Mouse (Mus musculus) heart, postnatal 36 days (tissue): ENCODE results near the gene Cd40lg. TPM values are rescaled to one million over a fixed set of nuclear protein-coding genes. Genes with fewer than 3 reads are reported as not detected.
A peak's percentile ranks its signal among the peaks of the same experiment; 100 is the strongest.

Experiments
- DNase-seq, 2 experiments: peaks; one replicate each; pipeline ENCODE4 v3.0.0; 2021 to 2022
- intact Hi-C: fragments of 180-260 bp; cut with DNase I; formaldehyde crosslinking; loops from one replicate; pipeline ENCODE4 v1.15.1; 2025
- total RNA-seq, 2 experiments: library from RNA; stranded (reverse); gene quantifications; 2 replicates each; pipeline ENCODE4 v1.2.3; 2021

Cd40lg gene
- not detected for total RNA-seq

DNA sequence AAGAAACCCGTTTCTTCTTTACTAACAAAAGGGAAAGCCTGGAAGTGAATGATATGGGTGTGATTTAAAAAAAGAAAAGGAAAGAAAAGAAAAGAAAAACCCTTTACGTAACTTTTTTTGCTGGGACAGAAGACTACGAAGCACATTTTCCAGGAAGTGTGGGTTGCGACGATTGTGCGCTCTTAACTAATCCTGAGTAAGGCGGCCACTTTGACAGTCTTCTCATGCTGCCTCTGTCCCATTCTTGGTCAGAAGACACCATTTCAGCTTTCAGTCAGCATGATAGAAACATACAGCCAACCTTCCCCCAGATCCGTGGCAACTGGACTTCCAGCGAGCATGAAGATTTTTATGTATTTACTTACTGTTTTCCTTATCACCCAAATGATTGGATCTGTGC is at the start of gene Cd40lg:
TSS of gene Cd40lg (plus strand) at position 268 of the 400 bp plus-strand sequence.
- no peak for DNase-seq
- intact Hi-C loops = no loop called here

DNA sequence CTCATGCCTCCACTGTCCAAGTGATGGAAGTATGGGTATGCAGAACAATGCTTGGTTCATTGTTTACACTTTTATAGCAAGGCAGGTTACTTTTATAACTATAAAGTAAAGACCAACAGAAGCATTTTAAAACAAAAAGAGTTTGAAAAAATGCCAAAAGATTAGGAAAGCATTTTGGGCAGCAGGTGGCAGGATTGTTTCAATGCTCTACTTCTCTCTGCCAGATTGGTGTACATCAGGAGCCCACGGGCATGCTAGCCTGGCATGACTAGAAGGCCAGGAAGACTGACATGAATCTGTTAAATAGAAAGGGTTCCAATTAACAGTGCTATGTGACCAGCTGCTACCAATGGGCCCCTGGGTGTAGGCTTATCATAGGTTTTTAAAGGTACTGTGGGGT is 45.4 kb upstream of the Cd40lg start:
- intact Hi-C loops = no loop called here
- DNase-seq = no peak

DNA sequence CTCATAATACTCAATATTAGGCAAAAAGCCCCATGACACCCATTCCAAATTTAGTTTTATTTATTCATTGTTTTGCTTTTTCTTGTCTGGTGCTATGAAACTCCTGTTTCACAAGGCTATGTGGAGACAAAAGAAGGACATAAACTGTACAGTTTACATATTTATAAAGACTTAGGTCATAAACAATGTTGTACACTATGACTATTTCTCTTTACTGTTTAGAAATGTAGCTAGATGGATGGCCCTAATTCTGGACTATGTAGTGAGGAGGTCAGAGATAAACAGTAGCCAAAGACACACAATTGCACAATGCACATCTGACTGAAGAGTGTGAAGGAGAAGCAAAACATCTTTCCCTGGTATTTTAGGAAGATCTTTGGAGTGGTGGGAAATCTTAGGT is 40.7 kb upstream of the Cd40lg start:
- intact Hi-C loops = no loop called here
- no peak for DNase-seq

DNA sequence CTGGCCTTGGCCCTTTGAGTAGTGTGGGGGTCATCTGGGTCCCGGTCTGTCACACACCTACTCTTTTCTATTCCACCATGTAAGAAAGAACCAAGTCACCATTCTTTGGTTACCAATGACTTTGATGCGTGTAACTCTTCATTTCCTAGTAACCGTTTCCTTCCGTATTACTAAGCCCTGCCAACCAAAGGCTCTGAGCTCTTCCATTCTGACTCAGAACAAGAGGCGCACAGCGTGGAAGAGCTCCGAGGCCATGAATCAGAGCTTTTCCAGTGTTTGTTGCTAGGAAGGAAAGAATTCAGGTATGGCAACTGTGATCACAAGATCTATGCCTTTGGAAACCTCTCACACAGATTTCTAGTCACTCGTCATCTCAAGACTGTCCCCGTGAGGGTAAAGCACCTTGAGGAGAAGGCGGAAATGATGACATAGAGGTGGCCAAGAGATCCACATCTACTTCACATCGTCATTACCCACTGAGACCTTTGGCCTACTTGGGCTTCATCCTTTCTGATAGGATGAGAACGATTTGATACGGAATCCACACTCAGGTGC is 34.6 kb upstream of the Cd40lg start:
- DNase-seq = no peak
- intact Hi-C loops = no loop called here

DNA sequence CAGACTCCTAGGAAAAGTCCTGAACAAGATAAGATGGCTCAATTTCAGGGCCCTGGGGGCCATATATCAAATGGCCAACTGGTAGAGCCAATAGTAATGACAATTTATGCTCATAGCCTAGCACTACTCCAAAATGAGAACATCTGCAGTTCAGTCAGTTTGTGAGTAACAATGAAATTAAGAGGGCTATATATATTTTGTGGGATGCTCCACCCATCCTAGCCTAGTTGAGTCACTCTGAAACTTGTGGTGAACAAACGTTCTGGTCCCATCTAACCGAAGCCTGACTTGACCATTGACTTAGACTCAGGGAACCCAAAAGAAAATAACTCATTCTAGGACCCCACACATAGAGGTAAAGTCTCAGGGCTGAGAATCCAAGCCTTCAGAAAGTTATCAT is 29.5 kb upstream of the Cd40lg start:
- no peak for DNase-seq
- intact Hi-C loops = no loop called here

DNA sequence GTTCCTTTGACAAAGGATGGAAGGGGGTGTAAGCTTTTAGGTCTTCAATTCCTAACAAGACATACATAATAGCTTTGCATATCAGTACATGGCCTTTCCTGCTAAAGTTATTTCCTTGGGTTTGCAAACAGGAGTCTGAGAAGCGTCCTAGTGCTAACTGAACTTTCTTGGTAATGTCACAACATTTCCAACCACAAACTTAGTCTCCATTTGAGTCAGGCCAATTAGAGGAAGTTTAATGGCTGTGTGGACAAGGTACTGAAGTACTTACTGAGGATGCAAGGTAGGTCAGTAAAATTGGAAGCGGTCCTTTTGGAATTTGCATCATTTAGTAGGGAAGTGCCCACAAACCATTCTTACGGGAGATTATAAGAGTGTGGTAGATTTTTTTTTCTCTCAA is 28.6 kb upstream of the Cd40lg start:
- intact Hi-C loops = no loop called here
- DNase-seq = no peak

DNA sequence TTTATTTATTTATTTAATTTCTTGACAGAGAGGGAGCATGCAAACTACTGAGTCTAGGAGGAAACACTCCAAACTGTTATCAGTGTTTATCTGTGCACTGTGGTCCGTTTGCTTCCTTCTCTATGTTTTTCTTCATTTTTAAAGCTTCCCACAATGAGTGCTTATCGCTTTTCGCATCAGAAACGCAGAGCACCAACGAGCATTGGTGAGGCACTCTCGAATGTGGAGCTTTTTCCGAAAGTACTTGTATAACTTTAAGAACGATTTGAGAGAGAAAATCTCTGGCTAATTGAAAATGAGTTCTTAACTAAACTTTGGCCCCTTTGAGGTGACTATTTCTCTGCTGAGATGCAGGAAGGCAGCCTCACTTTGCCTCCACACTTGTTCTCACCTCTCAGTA is 24.6 kb upstream of the Cd40lg start:
- no peak for DNase-seq
- intact Hi-C loops = no loop called here

DNA sequence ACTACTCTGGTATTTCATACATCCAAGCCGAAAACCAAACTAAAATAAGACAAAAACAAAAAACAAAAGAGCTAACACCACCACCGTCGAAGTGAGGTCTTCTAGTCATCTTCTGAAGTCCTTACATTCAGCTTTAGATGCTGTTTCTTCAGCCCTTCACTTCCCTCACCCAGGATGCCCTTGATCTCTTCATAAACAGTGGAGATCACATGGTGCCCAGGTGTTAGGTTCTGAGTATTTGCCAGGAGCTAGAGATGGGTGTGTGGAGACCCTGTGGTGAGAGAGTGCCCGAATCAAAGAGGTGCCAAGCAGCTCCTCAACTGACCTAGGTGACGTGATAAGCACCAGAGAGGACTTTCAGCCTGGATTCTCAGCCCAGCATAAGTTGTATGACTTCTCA is 22.6 kb upstream of the Cd40lg start:
- intact Hi-C loops = no loop called here
- no peak for DNase-seq

DNA sequence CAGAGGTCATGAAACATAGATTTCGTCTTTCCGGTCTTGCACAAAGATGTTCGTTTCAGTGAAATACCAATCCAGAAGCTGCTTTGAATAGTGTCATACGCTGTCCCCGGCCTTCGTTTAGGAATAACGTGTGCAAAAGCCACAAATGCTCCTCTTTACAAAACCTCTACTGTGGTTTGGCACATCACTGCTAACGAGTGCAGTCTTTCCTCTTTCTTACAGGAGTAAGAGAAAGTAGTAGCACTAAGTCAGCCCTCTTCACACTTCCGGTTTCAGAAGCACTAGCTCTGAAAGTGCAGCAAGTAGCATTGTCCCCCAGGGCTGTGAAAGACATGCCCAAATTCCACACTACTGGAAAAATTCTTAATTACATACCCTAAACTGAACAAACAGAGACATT is 15.6 kb upstream of the Cd40lg start:
- intact Hi-C loops = no loop called here
- no peak for DNase-seq

DNA sequence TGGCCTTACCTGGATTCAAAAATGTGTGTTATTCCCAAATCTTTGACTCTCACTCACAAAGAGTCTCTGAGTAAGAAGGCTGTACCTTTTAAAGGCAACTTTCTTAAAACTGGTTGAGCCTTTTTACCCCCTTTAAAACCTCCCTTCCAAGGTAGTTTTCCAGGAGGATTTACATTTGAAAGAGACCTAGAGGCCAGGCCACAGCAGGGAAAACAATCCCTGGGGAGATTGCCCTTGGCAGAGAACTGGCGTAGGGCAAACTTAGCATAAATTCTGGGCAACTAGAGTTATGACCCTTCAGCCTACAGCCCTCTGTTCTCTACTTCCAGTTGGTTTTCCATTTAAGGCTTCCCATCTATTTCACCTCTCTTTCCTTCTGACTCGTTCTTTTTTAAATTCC is 13.9 kb upstream of the Cd40lg start:
- DNase-seq = no peak
- intact Hi-C loops = no loop called here

DNA sequence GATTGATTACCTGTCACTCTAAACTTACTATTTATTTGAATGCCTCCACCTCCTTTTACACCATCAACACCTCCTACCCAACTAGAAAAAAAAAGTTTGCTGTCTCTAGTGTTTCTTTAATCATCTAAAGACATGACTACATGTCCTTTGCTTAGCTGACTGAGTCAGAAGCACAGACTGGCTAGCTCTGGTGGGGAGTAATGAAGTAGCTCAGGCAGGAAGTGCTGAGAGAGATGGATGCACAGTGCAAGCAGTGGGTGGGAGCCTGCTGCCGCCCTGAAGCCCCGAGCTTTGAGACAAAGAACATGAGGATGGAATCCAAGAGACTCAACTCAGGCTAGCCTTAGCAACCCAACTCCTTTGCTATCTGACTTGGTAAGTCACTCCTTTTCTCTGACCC is 11.5 kb upstream of the Cd40lg start:
- intact Hi-C loops = no loop called here
- no peak for DNase-seq

DNA sequence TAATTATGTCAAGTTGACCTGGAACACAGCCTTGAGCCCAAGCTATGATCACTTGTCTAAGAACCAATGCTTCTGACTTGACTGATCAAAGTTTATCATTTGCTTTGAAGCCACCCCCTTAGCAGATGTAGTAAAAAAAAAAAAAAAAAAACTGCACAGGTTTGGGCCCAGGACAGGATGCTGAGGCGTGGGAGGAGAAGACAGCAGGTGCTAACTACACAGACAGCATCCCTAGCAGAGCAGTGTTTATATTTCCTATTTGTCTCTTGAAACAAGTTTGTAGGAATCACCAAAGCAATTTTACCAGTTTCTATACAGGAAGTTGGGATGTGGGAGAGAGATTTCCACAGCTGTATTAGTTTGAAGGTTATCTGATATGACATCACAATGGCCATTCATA is 1.4 kb upstream of the Cd40lg start:
- intact Hi-C loops = no loop called here
- DNase-seq = no peak

DNA sequence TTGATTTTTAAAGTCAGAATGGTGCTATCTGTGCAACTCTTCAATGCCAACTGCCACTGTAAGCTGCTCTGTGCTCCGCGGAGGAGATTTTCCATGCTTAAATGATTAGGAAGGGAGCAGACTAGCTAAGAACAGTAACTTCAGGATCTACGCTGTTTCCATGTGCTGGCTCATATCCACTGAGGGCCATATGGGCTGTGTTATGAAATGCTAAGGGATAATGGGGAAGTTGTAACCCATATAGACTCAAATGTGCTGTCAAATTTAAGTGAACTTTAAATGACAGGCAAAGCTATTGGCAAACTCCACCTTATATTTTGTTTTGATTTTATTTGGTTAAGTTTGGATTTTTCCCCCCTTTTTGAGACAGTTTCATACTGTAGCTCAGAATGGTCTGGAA is 919 bp downstream of the Cd40lg start:
- no peak for DNase-seq
- intact Hi-C loops = no loop called here

DNA sequence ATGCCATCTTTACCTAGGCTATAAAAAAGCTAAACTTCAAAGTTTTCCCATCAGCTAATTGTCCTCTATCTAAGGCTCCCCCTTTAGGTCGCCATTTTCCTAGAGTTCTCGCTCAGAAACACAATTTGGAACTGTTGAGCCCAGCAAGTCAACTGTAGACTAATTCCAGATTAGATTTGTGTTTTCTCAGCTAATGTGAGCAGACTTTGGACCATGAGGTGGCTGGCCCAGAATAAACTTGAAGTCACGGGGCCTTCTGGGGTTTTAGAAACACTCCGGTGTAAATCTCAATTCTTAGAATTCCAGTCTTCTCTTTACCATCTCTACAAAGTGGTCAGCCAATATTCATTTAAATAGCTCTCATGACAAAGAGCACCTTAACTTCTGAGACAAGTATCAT is 3.6 kb downstream of the Cd40lg start:
- no peak for DNase-seq
- intact Hi-C loops = no loop called here

DNA sequence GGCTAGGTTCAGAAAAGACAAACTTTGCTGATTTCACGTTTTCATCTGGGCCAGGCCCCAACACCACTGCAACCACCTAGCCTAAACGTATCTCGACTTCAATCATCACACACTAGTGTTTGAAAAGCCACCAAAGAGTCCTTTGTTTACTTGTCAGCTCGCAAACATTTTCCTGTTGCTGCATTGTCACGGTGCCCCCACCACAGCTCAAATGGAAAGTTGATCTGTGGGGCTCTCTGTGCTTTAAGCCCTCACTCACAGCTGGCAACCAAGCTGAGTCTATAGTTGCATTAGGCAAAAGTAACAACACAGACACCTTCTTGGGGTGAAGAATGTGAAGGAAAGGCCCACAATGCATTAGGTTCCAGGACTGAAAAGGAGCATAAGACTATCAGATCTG is 4.3 kb downstream of the Cd40lg start:
- DNase-seq = no peak
- intact Hi-C loops = no loop called here

DNA sequence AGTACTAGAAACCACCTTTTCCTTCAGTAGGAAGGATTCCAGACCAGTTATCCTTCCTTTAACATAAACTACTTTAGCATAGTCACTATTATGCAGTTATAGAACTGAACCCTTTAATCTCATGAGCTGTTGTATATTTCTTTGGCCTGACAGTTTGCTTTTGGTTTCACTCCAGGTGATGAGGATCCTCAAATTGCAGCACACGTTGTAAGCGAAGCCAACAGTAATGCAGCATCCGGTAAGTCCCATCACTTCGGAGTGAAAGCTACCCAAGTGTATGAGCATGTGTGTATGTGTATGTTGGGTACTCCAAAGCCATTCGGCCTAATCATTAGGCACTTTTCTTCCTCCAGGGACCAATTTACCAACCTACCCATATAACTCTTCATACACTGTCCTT is 7.6 kb downstream of the Cd40lg start:
- intact Hi-C loops = no loop called here
- DNase-seq = no peak

DNA sequence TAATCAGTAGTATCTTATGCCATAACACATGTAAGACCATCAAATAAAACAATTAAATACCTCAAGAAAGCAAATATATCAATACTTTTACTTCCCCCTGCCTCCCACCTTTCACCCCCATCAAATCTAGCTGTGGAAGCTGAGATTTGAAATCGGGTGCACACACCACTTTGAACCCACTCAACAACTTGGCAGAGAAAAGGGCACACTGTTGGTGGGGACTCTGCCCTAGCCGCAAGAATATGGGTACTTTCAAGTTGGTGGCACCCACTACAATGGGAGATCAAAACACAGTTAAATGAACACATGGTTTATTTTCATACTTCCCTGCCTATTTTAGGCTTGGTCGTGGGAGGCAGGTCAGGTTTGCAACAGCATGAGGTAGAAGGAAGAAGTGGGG is 9.9 kb downstream of the Cd40lg start:
- no peak for DNase-seq
- intact Hi-C loops = no loop called here

DNA sequence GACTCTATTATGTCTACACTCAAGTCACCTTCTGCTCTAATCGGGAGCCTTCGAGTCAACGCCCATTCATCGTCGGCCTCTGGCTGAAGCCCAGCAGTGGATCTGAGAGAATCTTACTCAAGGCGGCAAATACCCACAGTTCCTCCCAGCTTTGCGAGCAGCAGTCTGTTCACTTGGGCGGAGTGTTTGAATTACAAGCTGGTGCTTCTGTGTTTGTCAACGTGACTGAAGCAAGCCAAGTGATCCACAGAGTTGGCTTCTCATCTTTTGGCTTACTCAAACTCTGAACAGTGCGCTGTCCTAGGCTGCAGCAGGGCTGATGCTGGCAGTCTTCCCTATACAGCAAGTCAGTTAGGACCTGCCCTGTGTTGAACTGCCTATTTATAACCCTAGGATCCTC is 11.4 kb downstream of the Cd40lg start:
- peak in 1 of 2 experiments; percentile 5 for DNase-seq
- intact Hi-C loops = no loop called here

DNA sequence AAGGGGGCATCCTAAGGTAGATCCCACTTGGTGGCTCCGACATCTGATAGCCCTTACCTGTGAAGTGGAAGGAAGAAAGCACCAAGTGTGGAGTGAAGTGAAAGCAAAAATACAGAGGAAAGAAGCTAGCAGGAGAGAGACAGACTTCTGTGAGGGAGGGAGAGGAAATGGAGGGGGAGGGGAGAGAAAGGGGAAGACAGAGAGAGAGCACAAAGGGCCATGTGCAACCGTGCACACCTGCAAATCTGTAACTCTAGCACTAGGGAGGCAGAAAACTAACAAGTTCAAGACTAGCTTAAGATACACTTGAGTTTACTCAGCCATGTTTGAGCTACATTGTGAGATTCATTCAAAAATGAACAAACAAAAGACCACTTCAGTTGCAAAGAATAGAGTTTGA is 16.2 kb downstream of the Cd40lg start:
- intact Hi-C loops = no loop called here

DNA sequence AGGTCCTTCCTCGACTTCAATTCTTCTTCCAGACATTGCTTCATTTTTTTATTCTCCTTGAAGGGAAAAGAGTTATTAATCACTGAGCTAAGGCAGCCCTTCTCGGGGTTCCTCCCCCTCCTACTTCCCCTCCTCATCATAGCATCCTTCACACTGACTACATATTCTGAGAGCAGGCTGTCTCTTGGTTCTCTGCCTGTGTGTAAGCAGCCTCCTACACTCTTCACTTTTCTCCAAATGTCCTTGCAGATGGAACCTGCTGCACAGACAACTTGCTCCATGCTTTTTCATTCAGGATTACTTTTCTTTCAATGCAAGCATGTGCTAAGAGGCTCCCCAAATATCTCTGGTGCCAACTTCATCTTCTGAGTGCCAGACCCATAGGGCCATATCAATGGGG is 21.7 kb downstream of the Cd40lg start:
- DNase-seq = no peak
- intact Hi-C loops = no loop called here

More for the DNA sequence above, 16.2 kb downstream of the Cd40lg start:
- DNase-seq = no peak

DNA sequence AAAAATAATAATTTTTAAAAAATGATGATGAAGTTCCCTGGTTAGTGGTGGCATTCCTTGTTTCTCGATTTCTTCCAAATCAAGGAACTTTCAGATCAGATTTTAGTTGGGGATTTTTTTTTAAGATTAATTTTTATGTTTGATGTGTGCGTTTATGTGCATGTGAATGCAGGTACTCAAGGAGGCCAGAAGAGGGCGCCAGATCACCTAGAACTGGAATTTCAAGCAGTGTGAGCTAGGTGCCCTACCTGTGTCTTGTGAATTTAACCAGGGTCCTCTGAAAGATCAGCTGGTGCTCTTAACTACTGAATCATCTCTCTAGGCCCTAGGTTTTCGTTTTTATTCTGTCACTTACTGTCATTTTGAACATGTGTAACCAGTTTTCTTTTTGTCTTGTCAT is 24.0 kb downstream of the Cd40lg start:
- intact Hi-C loops = loop anchor here (5.0 kb wide), 1 partner anchor 151 kb away; no protein-coding TSS in a partner anchor
- DNase-seq = no peak

DNA sequence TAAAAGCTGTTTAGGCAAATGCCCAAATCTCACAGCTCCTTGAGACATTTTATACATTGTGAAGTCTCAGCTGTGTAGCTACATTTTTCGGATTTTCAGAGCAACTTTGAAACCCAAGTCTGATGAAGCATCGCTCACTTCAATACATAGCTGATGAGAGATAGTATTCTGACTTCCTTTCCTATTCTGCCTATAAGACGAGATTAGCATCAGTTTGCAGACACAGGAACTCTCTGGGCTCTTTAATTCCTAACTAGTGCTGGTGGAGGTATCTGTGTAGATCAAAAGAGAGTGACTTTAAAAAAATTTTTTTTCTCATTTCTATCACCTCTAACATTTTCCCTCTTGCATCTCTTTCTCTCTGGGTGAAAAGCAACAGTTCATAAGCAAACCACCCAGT is 26.6 kb downstream of the Cd40lg start:
- no peak for DNase-seq
- intact Hi-C loops = loop anchor here (5.0 kb wide), 1 partner anchor 149 kb away; no protein-coding TSS in a partner anchor

DNA sequence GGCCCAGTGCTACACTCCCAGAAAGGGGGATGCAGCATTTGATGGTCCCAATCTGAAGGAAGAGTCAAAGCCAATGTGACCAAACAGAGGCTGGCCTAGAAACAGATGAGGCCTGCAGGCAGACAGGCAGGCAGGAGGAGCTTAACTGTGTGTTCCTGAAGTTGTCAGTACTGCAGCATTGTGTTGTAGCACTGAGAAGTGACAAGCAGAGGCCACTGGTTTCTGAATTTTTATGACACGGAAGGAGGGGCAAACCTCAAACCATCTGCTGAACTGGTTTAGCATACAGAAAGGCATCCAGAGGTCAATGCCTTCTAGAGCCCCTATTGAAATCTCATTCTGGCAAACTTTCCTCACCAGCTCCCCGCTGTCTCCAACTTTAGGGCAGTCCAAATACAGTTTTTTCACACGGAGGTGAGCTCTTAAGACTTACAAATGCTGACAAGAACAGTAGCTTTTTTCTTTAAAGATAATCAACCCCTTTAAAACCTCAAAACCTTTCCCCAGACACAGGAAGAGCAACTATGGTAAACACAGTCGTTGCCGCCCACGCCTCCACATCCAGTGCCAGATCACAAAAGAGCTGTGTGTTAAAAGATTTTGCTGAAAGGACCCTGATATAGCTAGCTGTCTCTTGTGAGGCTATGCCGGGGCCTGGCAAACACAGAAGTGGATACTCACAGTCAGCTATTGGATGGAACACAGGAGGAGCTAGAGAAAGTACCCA is 41.5 kb downstream of the Cd40lg start:
- intact Hi-C loops = no loop called here

More for the DNA sequence above, 41.5 kb downstream of the Cd40lg start:
- no peak for DNase-seq
